Mouse (Mus musculus): ENCODE data around the gene Ablim2. TPM values are rescaled to one million over a fixed set of nuclear protein-coding genes. Genes with fewer than 3 reads are reported as not detected.

Ablim2 gene
- polyA plus RNA-seq, 1 experiment from 2014 or later: 16.3 TPM

DNA sequence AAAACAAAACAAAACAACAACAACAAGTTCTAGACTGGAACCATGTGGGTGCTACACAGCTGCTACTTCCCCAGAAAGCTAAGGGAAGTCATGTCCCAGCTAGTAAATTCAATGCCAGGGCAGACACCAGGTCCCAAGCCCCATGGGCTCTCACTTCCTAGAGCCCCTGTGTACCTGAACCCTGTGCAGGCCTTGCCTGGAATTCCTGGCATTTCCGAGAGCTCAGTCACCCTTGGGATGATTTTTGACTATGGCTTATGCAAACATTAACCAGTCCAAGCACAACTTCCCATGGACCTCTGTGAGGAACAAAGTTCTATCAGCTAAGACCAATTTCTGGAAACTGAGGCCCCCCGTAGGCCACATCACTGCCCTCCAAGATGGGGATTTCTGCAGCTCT, 24.2 kb upstream of the Ablim2 start:
- Histone ChIP-seq H3K27me3 (replicated peaks; ENCODE audit: control insufficient read depth, insufficient read depth, low read length) (no peaks in the 10 kb centered on the region), H3K9me3 (ENCODE audit: control insufficient read depth, low read length) (no peaks in the 10 kb centered on the region), H3K4me3 (replicated peaks; ENCODE audit: low read length) (no peak overlapping the region), H3K27ac (ENCODE audit: low read length) (no peak overlapping the region), H3K4me1 (replicated peaks; ENCODE audit: control insufficient read depth, insufficient read depth, low read length) (no peaks in the 10 kb centered on the region), H3K36me3 (ENCODE audit: control insufficient read depth, insufficient read depth) (no peaks in the 10 kb centered on the region), H3K9ac (replicated peaks; ENCODE audit: low read depth, low read length) (no peak overlapping the region), H3K4me2 (ENCODE audit: low read length) (no peak overlapping the region)
- WGBS: 90% methylated on average over 2 of the region's 2 CpGs
- no peak for ATAC-seq

DNA sequence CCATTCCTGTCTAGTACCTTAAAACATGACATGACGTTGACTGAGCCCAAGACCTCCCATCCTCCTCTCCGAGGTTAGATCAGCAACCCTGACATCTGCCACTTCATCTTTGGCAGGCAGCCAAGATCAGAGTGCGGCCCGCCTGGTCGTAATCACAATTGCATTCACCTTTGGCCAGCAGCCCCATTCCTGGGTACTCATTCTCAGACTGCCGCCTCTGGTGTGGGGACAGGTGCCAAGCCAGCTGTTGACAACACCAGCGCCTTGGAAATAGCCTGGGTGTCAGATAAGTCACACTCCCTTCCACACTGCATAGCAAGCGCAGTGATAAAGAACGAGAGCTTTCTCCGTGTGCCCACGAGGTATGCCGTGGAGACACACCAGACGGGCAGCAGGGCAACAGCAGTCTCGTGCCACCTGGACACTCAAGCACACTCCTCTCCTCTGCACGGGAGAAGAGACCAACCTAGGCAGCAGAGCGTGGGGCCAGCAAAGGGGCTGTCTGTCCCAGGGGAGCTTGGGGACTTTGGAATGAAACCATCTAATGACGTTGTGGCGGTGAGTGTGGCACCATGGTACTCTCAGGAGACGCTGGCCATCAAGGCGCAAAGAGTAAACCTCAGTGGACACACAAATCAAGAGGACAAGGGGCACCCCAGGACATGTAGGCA, 20.3 kb upstream of the Ablim2 start:
- Histone ChIP-seq H3K9ac (replicated peaks; ENCODE audit: low read depth, low read length) (no peak overlapping the region), H3K27ac (ENCODE audit: low read length) (no peak overlapping the region), H3K36me3 (ENCODE audit: control insufficient read depth, insufficient read depth) (no peaks in the 10 kb centered on the region), H3K4me3 (replicated peaks; ENCODE audit: low read length) (no peak overlapping the region), H3K4me2 (ENCODE audit: low read length) (no peak overlapping the region), H3K9me3 (ENCODE audit: control insufficient read depth, low read length) (no peaks in the 10 kb centered on the region), H3K27me3 (replicated peaks; ENCODE audit: control insufficient read depth, insufficient read depth, low read length) (no peaks in the 10 kb centered on the region), H3K4me1 (replicated peaks; ENCODE audit: control insufficient read depth, insufficient read depth, low read length) (no peaks in the 10 kb centered on the region)
- no peak for ATAC-seq
- 67% methylated on average over 20 of the region's 20 CpGs for WGBS

DNA sequence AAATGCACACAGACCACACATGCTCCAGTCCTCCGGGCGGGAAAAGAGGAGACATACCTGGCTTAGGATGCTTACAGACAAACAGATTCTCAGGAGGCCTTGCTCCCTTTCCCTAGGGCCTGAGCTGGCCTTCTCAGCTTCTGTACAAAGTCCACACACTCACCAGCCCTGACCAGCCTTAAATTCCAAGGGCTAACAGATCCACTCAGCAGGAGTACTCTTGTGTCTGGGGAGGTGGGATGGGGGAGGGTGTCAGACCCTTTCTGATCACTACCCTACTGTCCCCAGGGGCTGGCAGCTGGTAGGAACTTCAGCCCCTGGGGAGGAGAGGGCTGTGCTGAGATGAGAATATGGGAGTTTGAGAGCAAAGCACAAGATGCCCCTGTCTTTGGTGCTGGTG, 18.7 kb upstream of the Ablim2 start:
- no peak overlapping the region for H3K4me2 ChIP-seq (ENCODE audit: low read length)
- WGBS: 71% methylated on average over 2 of the region's 2 CpGs
- no peak overlapping the region for H3K4me3 ChIP-seq (replicated peaks; ENCODE audit: low read length)
- H3K9me3 ChIP-seq (ENCODE audit: control insufficient read depth, low read length): no peaks in the 10 kb centered on the region
- H3K36me3 ChIP-seq (ENCODE audit: control insufficient read depth, insufficient read depth): no peaks in the 10 kb centered on the region
- no peak for ATAC-seq
- H3K27me3 ChIP-seq (replicated peaks; ENCODE audit: control insufficient read depth, insufficient read depth, low read length): no peaks in the 10 kb centered on the region
- no peak overlapping the region for H3K9ac ChIP-seq (replicated peaks; ENCODE audit: low read depth, low read length)
- H3K27ac ChIP-seq (ENCODE audit: low read length): no peak overlapping the region
- H3K4me1 ChIP-seq (replicated peaks; ENCODE audit: control insufficient read depth, insufficient read depth, low read length): no peaks in the 10 kb centered on the region

DNA sequence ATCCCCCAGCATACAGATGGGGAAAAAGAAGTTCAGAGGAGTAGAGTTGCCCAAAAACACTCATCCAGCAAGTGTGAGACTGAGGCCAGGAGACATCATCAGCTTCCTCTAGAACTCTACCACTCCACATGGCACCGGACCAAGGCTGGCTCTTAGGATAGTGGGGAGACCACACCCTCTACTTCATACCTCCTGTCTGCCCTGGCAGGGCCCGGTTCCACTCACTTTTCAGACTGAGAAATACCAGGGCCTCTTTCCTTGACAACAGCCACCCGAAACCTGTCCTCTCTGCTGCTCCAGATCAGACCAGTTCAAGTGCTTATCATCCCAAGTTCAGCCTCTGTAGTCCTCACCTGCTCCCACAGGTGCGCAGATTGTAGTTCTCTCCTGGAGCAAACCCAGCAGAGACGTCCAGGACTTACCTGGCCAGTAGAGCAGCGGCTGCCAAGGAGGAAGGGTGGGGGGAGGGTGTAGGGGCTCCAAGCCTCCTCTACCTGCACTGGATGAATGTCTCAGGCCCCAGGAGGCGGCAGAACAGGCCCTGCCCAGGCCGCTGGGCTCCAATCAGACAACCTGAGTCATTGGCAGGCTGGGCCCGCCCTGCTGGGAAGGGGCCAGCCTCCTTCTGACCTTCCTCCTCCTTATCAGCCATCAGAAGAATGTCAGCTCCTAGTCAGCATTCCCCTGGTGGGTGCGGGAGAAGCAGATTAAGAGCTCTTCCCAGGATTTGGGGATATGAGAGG, 18.0 kb upstream of the Ablim2 start, which contains the start of gene Sh3tc1:
Gene Sh3tc1, minus strand, starts transcription at position 452 of the 743 bp plus-strand sequence.
- 20% methylated on average over 10 of the region's 10 CpGs for WGBS

DNA sequence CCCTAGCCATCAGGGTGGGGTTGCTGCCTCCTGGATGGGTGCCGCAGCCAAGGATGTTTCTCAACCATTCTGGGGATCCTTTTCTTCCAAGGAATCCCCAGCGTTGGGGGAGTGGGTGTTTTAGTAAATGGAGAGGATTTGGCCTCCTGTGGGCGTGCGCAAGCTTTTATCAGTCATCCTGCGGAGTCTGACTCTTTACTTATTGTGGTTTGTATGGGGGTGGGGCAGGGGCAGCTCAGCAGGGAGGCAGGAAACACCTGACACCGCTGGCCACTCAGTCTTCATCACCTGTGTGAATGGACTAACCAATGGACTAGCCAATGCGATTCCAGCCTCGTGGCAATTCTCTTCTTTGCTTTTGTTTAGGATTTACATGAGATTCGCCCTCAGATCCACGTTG, 17.0 kb upstream of the Ablim2 start:
- no peak for ATAC-seq
- H3K27me3 ChIP-seq (replicated peaks; ENCODE audit: control insufficient read depth, insufficient read depth, low read length): no peaks in the 10 kb centered on the region
- H3K9me3 ChIP-seq (ENCODE audit: control insufficient read depth, low read length): no peaks in the 10 kb centered on the region
- H3K4me2 ChIP-seq (ENCODE audit: low read length): no peak overlapping the region
- no peaks in the 10 kb centered on the region for H3K4me1 ChIP-seq (replicated peaks; ENCODE audit: control insufficient read depth, insufficient read depth, low read length)
- 15% methylated on average over 10 of the region's 10 CpGs for WGBS
- H3K9ac ChIP-seq (replicated peaks; ENCODE audit: low read depth, low read length): no peak overlapping the region
- H3K36me3 ChIP-seq (ENCODE audit: control insufficient read depth, insufficient read depth): no peaks in the 10 kb centered on the region
- H3K4me3 ChIP-seq (replicated peaks; ENCODE audit: low read length): no peak overlapping the region
- no peak overlapping the region for H3K27ac ChIP-seq (ENCODE audit: low read length)

More for the DNA sequence above, 18.0 kb upstream of the Ablim2 start, which contains the start of gene Sh3tc1:
- H3K4me3 ChIP-seq (replicated peaks; ENCODE audit: low read length): no peak within 1 kb of the TSS
- H3K36me3 ChIP-seq (ENCODE audit: control insufficient read depth, insufficient read depth): no peaks in the 10 kb centered on the region
- no peak within 1 kb of the TSS for H3K27ac ChIP-seq (ENCODE audit: low read length)
- ATAC-seq: no peak
- no peaks in the 10 kb centered on the region for H3K27me3 ChIP-seq (replicated peaks; ENCODE audit: control insufficient read depth, insufficient read depth, low read length)
- no peaks in the 10 kb centered on the region for H3K9me3 ChIP-seq (ENCODE audit: control insufficient read depth, low read length)
- H3K9ac ChIP-seq (replicated peaks; ENCODE audit: low read depth, low read length): no peak within 1 kb of the TSS
- H3K4me1 ChIP-seq (replicated peaks; ENCODE audit: control insufficient read depth, insufficient read depth, low read length): no peaks in the 10 kb centered on the region
- H3K4me2 ChIP-seq (ENCODE audit: low read length): no peak within 1 kb of the TSS

DNA sequence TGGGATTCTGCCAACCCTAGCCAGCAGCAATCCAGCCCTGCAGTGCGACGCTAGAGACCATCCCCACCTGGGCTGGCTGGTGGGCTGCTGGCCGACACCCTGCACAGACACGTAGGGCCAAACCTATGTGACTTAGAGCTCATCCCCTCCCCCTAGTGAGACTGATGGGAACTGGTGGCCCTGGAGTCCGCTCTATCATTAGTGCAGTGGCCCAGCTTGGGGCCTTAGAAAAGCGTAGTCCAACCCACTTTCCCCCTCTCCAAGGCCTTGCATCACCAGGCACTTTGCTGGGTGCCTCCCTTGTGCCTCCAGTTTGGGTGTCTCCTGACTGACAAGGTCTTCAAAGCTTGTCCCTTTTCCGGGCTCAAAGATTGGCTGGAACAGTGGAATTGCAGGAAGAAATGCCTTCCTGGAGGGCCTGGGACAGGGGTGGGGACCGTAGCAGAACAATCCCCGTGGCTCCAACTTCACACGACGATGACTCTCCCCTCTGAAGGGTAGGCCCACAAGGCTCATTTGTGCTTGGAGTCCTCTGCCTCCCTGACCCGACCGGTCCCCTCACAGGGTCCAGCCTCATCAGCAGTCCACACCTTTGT, 16.4 kb upstream of the Ablim2 start:
- ATAC-seq: no peak
- WGBS: 48% methylated on average over 13 of the region's 13 CpGs
- Histone ChIP-seq H3K27ac (ENCODE audit: low read length) (no peak overlapping the region), H3K9me3 (ENCODE audit: control insufficient read depth, low read length) (no peaks in the 10 kb centered on the region), H3K4me2 (ENCODE audit: low read length) (no peak overlapping the region), H3K9ac (replicated peaks; ENCODE audit: low read depth, low read length) (no peak overlapping the region), H3K27me3 (replicated peaks; ENCODE audit: control insufficient read depth, insufficient read depth, low read length) (no peaks in the 10 kb centered on the region), H3K4me3 (replicated peaks; ENCODE audit: low read length) (no peak overlapping the region), H3K36me3 (ENCODE audit: control insufficient read depth, insufficient read depth) (no peaks in the 10 kb centered on the region), H3K4me1 (replicated peaks; ENCODE audit: control insufficient read depth, insufficient read depth, low read length) (no peaks in the 10 kb centered on the region)

DNA sequence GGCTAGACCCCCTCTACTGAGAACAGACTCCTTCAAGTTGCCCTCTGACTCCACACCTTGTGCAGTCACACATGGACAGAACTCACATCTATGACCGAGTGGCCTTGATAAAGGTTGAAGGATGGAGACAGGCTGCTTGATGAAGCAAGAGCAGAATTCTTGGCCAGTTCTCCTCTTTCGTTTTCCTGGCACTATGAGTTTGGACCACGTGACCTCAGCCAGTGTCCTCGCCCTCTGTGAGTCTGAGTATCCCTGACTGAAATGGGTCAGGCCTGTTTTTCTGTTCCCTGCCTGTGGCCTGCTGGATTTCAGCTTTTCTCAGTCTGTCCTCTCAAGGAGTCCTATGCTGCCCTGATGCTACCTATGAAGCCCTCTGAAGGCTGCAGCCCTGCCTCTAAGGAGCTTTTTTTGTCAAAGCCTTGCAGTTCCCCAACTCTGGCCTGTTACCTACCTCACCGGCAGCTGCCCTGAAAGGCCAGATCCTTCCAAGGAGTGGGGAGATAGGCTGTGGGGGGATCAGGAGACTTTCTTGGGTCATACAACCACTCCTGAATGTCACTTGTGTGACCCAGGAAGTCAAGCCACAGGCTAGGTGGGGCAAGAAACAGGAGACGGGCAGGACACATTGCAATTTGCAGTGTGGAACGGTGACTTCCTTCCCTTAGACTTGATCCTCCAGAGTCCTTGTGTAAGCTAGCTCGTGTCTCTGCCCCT, 14.3 kb upstream of the Ablim2 start:
- no peak overlapping the region for H3K27ac ChIP-seq (ENCODE audit: low read length)
- no peak for ATAC-seq
- no peaks in the 10 kb centered on the region for H3K27me3 ChIP-seq (replicated peaks; ENCODE audit: control insufficient read depth, insufficient read depth, low read length)
- no peaks in the 10 kb centered on the region for H3K4me1 ChIP-seq (replicated peaks; ENCODE audit: control insufficient read depth, insufficient read depth, low read length)
- no peaks in the 10 kb centered on the region for H3K36me3 ChIP-seq (ENCODE audit: control insufficient read depth, insufficient read depth)
- 78% methylated on average over 8 of the region's 8 CpGs for WGBS
- H3K9me3 ChIP-seq (ENCODE audit: control insufficient read depth, low read length): no peaks in the 10 kb centered on the region
- no peak overlapping the region for H3K4me2 ChIP-seq (ENCODE audit: low read length)
- no peak overlapping the region for H3K9ac ChIP-seq (replicated peaks; ENCODE audit: low read depth, low read length)
- H3K4me3 ChIP-seq (replicated peaks; ENCODE audit: low read length): no peak overlapping the region

DNA sequence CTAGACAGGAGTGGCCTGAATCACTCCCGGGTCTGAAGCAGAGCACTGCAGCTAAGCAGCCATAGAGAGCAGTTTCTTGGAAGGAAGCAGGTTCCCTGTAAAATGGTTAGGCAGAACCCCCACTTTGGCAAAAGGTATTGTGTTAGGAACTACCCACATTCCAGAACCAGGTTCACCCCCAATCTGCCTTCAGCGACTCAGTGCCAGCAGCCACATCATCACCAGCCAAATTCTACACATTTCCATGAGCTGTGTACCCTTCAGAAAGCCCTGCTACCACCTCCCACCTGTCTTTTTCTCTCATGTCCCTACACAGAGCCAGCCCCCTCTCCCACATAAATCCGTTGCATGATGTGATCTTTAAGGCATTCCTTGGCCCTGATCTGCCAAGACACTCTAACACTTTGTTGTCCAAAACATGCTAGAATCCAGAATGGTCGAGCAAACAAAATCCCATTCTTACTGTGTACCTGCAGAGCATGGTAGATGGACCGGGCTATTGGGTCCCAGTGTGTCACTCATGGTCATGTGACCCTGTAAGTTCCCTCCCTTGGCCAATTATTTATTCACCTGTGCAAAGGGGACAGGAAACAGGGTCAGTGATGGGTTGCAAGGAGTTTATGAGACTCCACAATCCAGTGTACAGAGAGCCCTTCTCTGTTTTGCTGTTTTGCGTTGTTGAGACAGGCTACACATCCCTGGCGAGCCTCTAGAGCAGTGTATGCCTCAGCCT, 13.5 kb upstream of the Ablim2 start:
- 80% methylated on average over 7 of the region's 7 CpGs for WGBS

More for the DNA sequence above, 13.5 kb upstream of the Ablim2 start:
- Histone ChIP-seq H3K27ac (ENCODE audit: low read length) (no peak overlapping the region), H3K4me1 (replicated peaks; ENCODE audit: control insufficient read depth, insufficient read depth, low read length) (no peaks in the 10 kb centered on the region), H3K27me3 (replicated peaks; ENCODE audit: control insufficient read depth, insufficient read depth, low read length) (no peaks in the 10 kb centered on the region), H3K9me3 (ENCODE audit: control insufficient read depth, low read length) (no peaks in the 10 kb centered on the region), H3K36me3 (ENCODE audit: control insufficient read depth, insufficient read depth) (no peaks in the 10 kb centered on the region), H3K4me2 (ENCODE audit: low read length) (no peak overlapping the region), H3K9ac (replicated peaks; ENCODE audit: low read depth, low read length) (no peak overlapping the region), H3K4me3 (replicated peaks; ENCODE audit: low read length) (no peak overlapping the region)
- no peak for ATAC-seq

Measured in forebrain, embryonic 16.5 days (tissue).